Comparison of ENCODE assay signal across 31 mouse cellular contexts in the genomic region with DNA sequence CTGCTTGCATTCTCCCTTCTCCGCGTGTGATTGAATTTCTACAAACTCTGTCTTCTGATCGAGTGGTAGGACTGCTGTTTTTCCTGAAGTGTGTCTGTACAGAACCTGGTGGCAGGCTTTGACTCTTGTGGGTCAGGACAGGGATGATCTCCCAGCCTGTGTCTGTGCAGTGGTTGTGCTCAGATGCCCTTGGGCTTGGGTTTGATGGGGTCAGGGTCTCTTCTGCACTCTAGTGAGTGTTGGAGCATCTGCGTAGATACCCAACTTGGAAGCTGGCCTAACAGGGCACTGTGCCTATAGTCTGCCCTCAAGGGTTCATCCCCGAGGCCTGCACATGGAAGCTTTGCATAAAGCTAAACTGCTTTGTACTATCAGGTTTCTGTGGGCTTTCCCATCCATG. TPM values are rescaled to one million over a fixed set of nuclear protein-coding genes. Genes with fewer than 3 reads are reported as not detected.
DNase-seq lines count a peak whose midpoint lies in the region; ATAC-seq lines count a peak whose summit lies in the region.
"Had no signal": no experiment of that assay in that cellular context is flagged by ENCODE, and none has a peak within 500 bp of the region (broad histone marks: within the 10 kb centered on the region; RNA-seq: fewer than 3 reads in every experiment).

No protein-coding gene starts in this region.

- H3K4me1 ChIP-seq in midbrain, embryonic 16.5 days (ENCODE audit: control insufficient read depth, insufficient read depth, low read length), result peaks cover 12% of the 10 kb centered on the region
- H3K4me1 ChIP-seq in midbrain, embryonic 10.5 days, result peaks cover 53% of the 10 kb centered on the region

- H3K4me2 ChIP-seq in midbrain, embryonic 16.5 days (ENCODE audit: low read length), result no peak overlapping the region
- H3K4me2 ChIP-seq: embryonic facial prominence, embryonic 12.5 days; embryonic facial prominence, embryonic 15.5 days; heart, embryonic 11.5 days; hindbrain, embryonic 12.5 days; hindbrain, embryonic 15.5 days had no signal

- intact Hi-C loops in left cerebral cortex, postnatal 4 days (cut with DNase I), result no loop called here
- intact Hi-C loops in left cerebral cortex, postnatal 25 days (cut with DNase I), result no loop called here

- peaks cover 49% of the 10 kb centered on the region for H3K27me3 ChIP-seq in midbrain, embryonic 16.5 days (ENCODE audit: control insufficient read depth, insufficient read depth, low read depth, low read length)
- peaks cover 100% of the 10 kb centered on the region for H3K27me3 ChIP-seq in midbrain, embryonic 10.5 days (ENCODE audit: low read depth, poor library complexity, severe bottlenecking)
- H3K27me3 ChIP-seq: Patski had no signal

- no peak overlapping the region for H3K4me3 ChIP-seq in midbrain, embryonic 16.5 days (ENCODE audit: low read depth, low read length)
- H3K4me3 ChIP-seq in midbrain, embryonic 10.5 days, result no peak overlapping the region
- H3K4me3 ChIP-seq: embryonic facial prominence, embryonic 12.5 days; embryonic facial prominence, embryonic 15.5 days; gastrocnemius, adult 2 months; hindbrain, embryonic 12.5 days; hindbrain, embryonic 15.5 days had no signal

- H3K36me3 ChIP-seq in midbrain, embryonic 16.5 days (ENCODE audit: control insufficient read depth, insufficient read depth, low read length), result peaks cover 6% of the 10 kb centered on the region; the same call in 1 of the 2 replicates
- peaks cover 43% of the 10 kb centered on the region for H3K36me3 ChIP-seq in midbrain, embryonic 10.5 days

- 75% methylated on average over 5 of the region's 5 CpGs for WGBS in midbrain, embryonic 16.5 days
- 86% methylated on average over 5 of the region's 5 CpGs for WGBS in midbrain, embryonic 10.5 days

- H3K9ac ChIP-seq in midbrain, embryonic 16.5 days (ENCODE audit: low read depth, low read length), result no peak overlapping the region
- H3K9ac ChIP-seq: embryonic facial prominence, embryonic 12.5 days; embryonic facial prominence, embryonic 15.5 days; forebrain, postnatal 0 days; hindbrain, embryonic 12.5 days; hindbrain, embryonic 15.5 days had no signal

- H3K27ac ChIP-seq in midbrain, embryonic 16.5 days (ENCODE audit: low read length), result 0 out of 2 replicates have a peak overlapping the region, but pooled peaks have one; percentile 18
- no peak overlapping the region for H3K27ac ChIP-seq in midbrain, embryonic 10.5 days (replicated peaks)
- H3K27ac ChIP-seq: embryonic facial prominence, embryonic 12.5 days; embryonic facial prominence, embryonic 15.5 days; gastrocnemius, adult 2 months; hindbrain, embryonic 12.5 days; hindbrain, embryonic 15.5 days had no signal

- ATAC-seq in midbrain, embryonic 16.5 days, result no peak
- ATAC-seq: forebrain, embryonic 14.5 days; forebrain, postnatal 0 days; Patski had no signal

- peak; percentile 36 for DNase-seq in adrenal gland, adult 2 months
- DNase-seq in adrenal gland, adult 8-10 months, result no peak
- DNase-seq in cerebellum, postnatal 10 days, result peak; percentile 79 to 85
- DNase-seq in cerebellum, adult 8-10 months, result no peak
- DNase-seq in left cerebral cortex, postnatal 4 days, result peak; percentile 78
- no peak for DNase-seq in left cerebral cortex, postnatal 25 days (ENCODE audit: low spot score in 2 of 2)
- no peak for DNase-seq in midbrain, embryonic 10.5 days (ENCODE audit: low spot score)
- DNase-seq: cerebellum, adult 18-20 months; cerebellum, adult 9-11 months; forebrain, postnatal 0 days; gastrocnemius, adult 2 months; gastrocnemius, postnatal 14 days; heart, adult 11 months had no signal

- H3K9me3 ChIP-seq in midbrain, embryonic 16.5 days (replicated peaks; ENCODE audit: control insufficient read depth, low read length, poor library complexity, severe bottlenecking), result no peaks in the 10 kb centered on the region
- no peaks in the 10 kb centered on the region for H3K9me3 ChIP-seq in midbrain, embryonic 10.5 days (replicated peaks)
- H3K9me3 ChIP-seq: embryonic facial prominence, embryonic 12.5 days; embryonic facial prominence, embryonic 15.5 days; G1E; hindbrain, embryonic 12.5 days; hindbrain, embryonic 15.5 days had no signal

RNA-seq across cellular contexts. Expression of gene Barhl1, which starts 12.6 kb away (rescaled TPM):
- not detected for total RNA-seq in adrenal gland, adult 2 months (2021)
- polyA plus RNA-seq in adrenal gland, adult 2 months (2012; rRNA removed), result 0.16 and 0.28 TPM in 2 replicates
- total RNA-seq in adrenal gland, adult 8-10 months (2022), result not detected
- total RNA-seq in left cerebral cortex, postnatal 4 days (2021), result under 1 TPM; 0.20 to 0.34 TPM
- not detected for total RNA-seq in left cerebral cortex, postnatal 25 days (2021)
- 28.9 and 35.2 TPM in 2 replicates for polyA plus RNA-seq in midbrain, embryonic 16.5 days (2015; fragmentation: Nextera tagmentation; extraction: Ambion mirVana)
- polyA plus RNA-seq in midbrain, embryonic 10.5 days (2016; fragmentation: Nextera tagmentation; extraction: Ambion mirVana), result 10.9 and 13.8 TPM in 2 replicates
- total RNA-seq: adrenal gland, postnatal 36 days; common myeloid progenitor, adult 5-6 weeks; gastrocnemius, adult 2 months; gastrocnemius, postnatal 14 days; gastrocnemius, postnatal 4 days; heart, adult 8-10 months; heart, postnatal 25 days; hematopoietic stem cell, adult 5-6 weeks had no signal
- polyA plus RNA-seq: embryonic facial prominence, embryonic 15.5 days; heart, embryonic 11.5 days; heart, embryonic 14.5 days; heart, postnatal 0 days; intestine, embryonic 14.5 days had no signal

Comparison
In these comparisons a context has a peak if more than half of its experiments do, and no peak if none do; other contexts are left out.
1. DNase-seq: peak in adrenal gland, adult 2 months (single experiment), cerebellum, postnatal 10 days (2 of 2) and left cerebral cortex, postnatal 4 days (single experiment); none in adrenal gland, adult 8-10 months (single experiment), cerebellum, adult 8-10 months (single experiment), left cerebral cortex, postnatal 25 days (0 of 2) and midbrain, embryonic 10.5 days (single experiment).